Comparison of ENCODE assay signal across 15 mouse cellular contexts in genomic region chr13:109627265-109627664, GRCm38 (mm10).
"Had no signal": no experiment of that assay in that cellular context is flagged by ENCODE, and none has a peak within 500 bp of the region (broad histone marks: within the 10 kb centered on the region; RNA-seq: fewer than 3 reads in every experiment).

No protein-coding gene starts in this region.

- DNase-seq: kidney, postnatal 25 days; layer of hippocampus, adult 9-11 months; layer of hippocampus, postnatal 36 days; left cerebral cortex, postnatal 4 days; liver, embryonic 13.5 days; lung, adult 2 months; lung, postnatal 14 days; lung, postnatal 4 days; midbrain, embryonic 14.5 days; right cerebral cortex, adult 18-20 months; right cerebral cortex, postnatal 14 days; right cerebral cortex, postnatal 4 days; thymus, adult 2 months; thymus, postnatal 14 days; thymus, postnatal 4 days had no signal
